Mouse (Mus musculus): ENCODE results near the gene Prpf6.
A peak's percentile ranks its signal among the peaks of the same experiment; 100 is the strongest.

GRCm38 (mm10) chr2:181587796-181588195 is 3.9 kb upstream of the Prpf6 start:
- peak; percentile 30 for TF ChIP-seq CTCF (IDR thresholded peaks at IDR 0.05)
- TF ChIP-seq EP300 (IDR thresholded peaks at IDR 0.05) = no peak

All from lung, postnatal 0 days (tissue).